Mouse (Mus musculus) MEL (cell line): ENCODE measurements at regions not wholly inside any gene's neighbourhood (a gene's known extent, or its start where the extent isn't known, plus 50 kb on each side); places are given as distances from the start of the nearest gene placed in this dataset.

Experiments
- DNase-seq: peaks from one replicate; pipeline ENCODE4 v3.0.0; 2011; ENCODE audit warnings: low read depth, low spot score
- H3K27ac ChIP-seq: 2 replicates; pipeline ENCODE4 v1.5.1; 2012; ENCODE audit warnings: low read depth, mild to moderate bottlenecking, control low read depth, low read length, moderate library complexity; ENCODE audit not compliant: control insufficient read depth
- H3K27me3 ChIP-seq, 2 experiments: fragments of 150-350 bp in 1 of 2; sonication (generic) in 1 of 2; 2 replicates each; pipeline ENCODE4 v1.6.1; 2012; ENCODE audit warnings: low read length in 2 of 2, mild to moderate bottlenecking in 2 of 2, improper control_type of control experiment in 1 of 2, moderate library complexity in 1 of 2; ENCODE audit not compliant: insufficient read depth in 2 of 2, control insufficient read depth in 1 of 2
- H3K36me3 ChIP-seq, 2 experiments: 2 replicates each; pipeline ENCODE4 v1.6.1; 2012 to 2014; ENCODE audit warnings: low read length in 2 of 2, improper control_type of control experiment in 1 of 2, inconsistent platforms in 1 of 2, mild to moderate bottlenecking in 1 of 2; ENCODE audit not compliant: insufficient read depth in 2 of 2, control insufficient read depth in 1 of 2
- H3K4me1 ChIP-seq, 2 experiments: fragments of 150-350 bp in 1 of 2; sonication (generic) in 1 of 2; 2 replicates each; pipeline ENCODE4 v1.6.1; 2012; ENCODE audit warnings: low read length in 2 of 2, improper control_type of control experiment in 1 of 2, mild to moderate bottlenecking in 1 of 2; ENCODE audit not compliant: insufficient read depth in 2 of 2, control insufficient read depth in 1 of 2
- H3K4me3 ChIP-seq, 2 experiments: fragments of 150-350 bp in 1 of 2; sonication (generic) in 1 of 2; 2 replicates each; pipeline ENCODE4 v1.5.1; 2012; ENCODE audit warnings: low read depth in 2 of 2, low read length in 2 of 2, mild to moderate bottlenecking in 2 of 2, moderate library complexity in 2 of 2, control low read depth in 1 of 2, improper control_type of control experiment in 1 of 2; ENCODE audit not compliant: control insufficient read depth in 1 of 2, insufficient read depth in 1 of 2
- H3K79me2 ChIP-seq: 2 replicates; pipeline ENCODE4 v1.6.1; 2012; ENCODE audit warnings: mild to moderate bottlenecking, low read length, moderate library complexity; ENCODE audit not compliant: control insufficient read depth, poor library complexity, insufficient read depth
- H3K9ac ChIP-seq: 2 replicates; pipeline ENCODE4 v1.6.1; 2012; ENCODE audit warnings: low read depth, mild to moderate bottlenecking, control low read depth, low read length, moderate library complexity; ENCODE audit not compliant: control insufficient read depth, poor library complexity, severe bottlenecking
- H3K9me3 ChIP-seq: fragments of 150-350 bp; sonication (generic); replicated peaks from 2 replicates; pipeline ENCODE4 v1.6.1; 2012; ENCODE audit warnings: mild to moderate bottlenecking, low read length, improper control_type of control experiment, moderate library complexity; ENCODE audit not compliant: insufficient read depth
- CHD1 ChIP-seq: IDR thresholded peaks from 2 replicates; pipeline ENCODE4 v1.6.1; 2012; ENCODE audit warnings: low read depth, mild to moderate bottlenecking, inconsistent platforms, low read length, improper control_type of control experiment
- CTCF ChIP-seq, 3 experiments: IDR thresholded peaks in 2 of 3; conservative IDR thresholded peaks in 1 of 3; 2 replicates each; pipeline ENCODE4 v1.5.1; 2011 to 2012; ENCODE audit warnings: low read length in 3 of 3, low read depth in 2 of 3, mild to moderate bottlenecking in 2 of 3, improper control_type of control experiment in 1 of 3, inconsistent platforms in 1 of 3, mixed read lengths in 1 of 3, moderate library complexity in 1 of 3; ENCODE audit not compliant: control insufficient read depth in 1 of 3, insufficient read depth in 1 of 3, poor library complexity in 1 of 3, severe bottlenecking in 1 of 3
- EP300 ChIP-seq, 2 experiments: IDR thresholded peaks; 2 replicates each; pipeline ENCODE4 v1.6.1; 2011; ENCODE audit warnings: improper control_type of control experiment in 2 of 2, low read length in 2 of 2, low read depth in 1 of 2, mild to moderate bottlenecking in 1 of 2
- GATA1 ChIP-seq: IDR thresholded peaks from 2 replicates; pipeline ENCODE4 v1.6.1; 2011; ENCODE audit warnings: low read depth, low read length, improper control_type of control experiment
- MAX ChIP-seq: IDR thresholded peaks from 2 replicates; pipeline ENCODE4 v1.6.1; 2011; ENCODE audit warnings: low read length, improper control_type of control experiment
- MAZ ChIP-seq: IDR thresholded peaks from 2 replicates; pipeline ENCODE4 v1.6.1; 2012; ENCODE audit warnings: low read depth, mild to moderate bottlenecking, inconsistent platforms, low read length, improper control_type of control experiment
- MXI1 ChIP-seq: IDR thresholded peaks from 2 replicates; pipeline ENCODE4 v1.6.1; 2011; ENCODE audit warnings: mild to moderate bottlenecking, low read depth, low read length, improper control_type of control experiment
- MYC ChIP-seq: IDR thresholded peaks from 2 replicates; pipeline ENCODE4 v1.6.1; 2011; ENCODE audit warnings: low read depth, mild to moderate bottlenecking, low read length, improper control_type of control experiment, moderate library complexity
- NELFE ChIP-seq: IDR thresholded peaks from 2 replicates; pipeline ENCODE4 v1.6.1; 2011; ENCODE audit warnings: low read depth, low read length, improper control_type of control experiment
- POLR2A ChIP-seq, 2 experiments: IDR thresholded peaks; 2 replicates each; pipeline ENCODE4 v1.6.1; 2011 to 2012; ENCODE audit warnings: low read length in 2 of 2, mild to moderate bottlenecking in 2 of 2, control low read depth in 1 of 2, improper control_type of control experiment in 1 of 2, low read depth in 1 of 2, moderate library complexity in 1 of 2; ENCODE audit not compliant: control insufficient read depth in 1 of 2, insufficient read depth in 1 of 2, poor library complexity in 1 of 2
- POLR2AphosphoS2 ChIP-seq: IDR thresholded peaks from 2 replicates; pipeline ENCODE4 v1.6.1; 2011; ENCODE audit warnings: low read length, improper control_type of control experiment
- POLR2AphosphoS5 ChIP-seq: IDR thresholded peaks from 2 replicates; pipeline ENCODE4 v1.6.1; 2012; ENCODE audit warnings: low read depth, borderline replicate concordance, mild to moderate bottlenecking, inconsistent platforms, low read length, moderate library complexity, mixed read lengths
- RAD21 ChIP-seq: IDR thresholded peaks from 2 replicates; pipeline ENCODE4 v1.6.1; 2011; ENCODE audit warnings: mild to moderate bottlenecking, low read depth, low read length, improper control_type of control experiment
- SMC3 ChIP-seq: IDR thresholded peaks from 2 replicates; pipeline ENCODE4 v1.6.1; 2011; ENCODE audit warnings: low read depth, low read length, improper control_type of control experiment
- TBP ChIP-seq: IDR thresholded peaks from 2 replicates; pipeline ENCODE4 v1.8.0; 2011; ENCODE audit warnings: low read depth, low read length, improper control_type of control experiment
- ZNF384 ChIP-seq: IDR thresholded peaks from 2 replicates; pipeline ENCODE4 v1.6.1; 2012; ENCODE audit warnings: low read depth, mild to moderate bottlenecking, inconsistent platforms, low read length, improper control_type of control experiment

DNA sequence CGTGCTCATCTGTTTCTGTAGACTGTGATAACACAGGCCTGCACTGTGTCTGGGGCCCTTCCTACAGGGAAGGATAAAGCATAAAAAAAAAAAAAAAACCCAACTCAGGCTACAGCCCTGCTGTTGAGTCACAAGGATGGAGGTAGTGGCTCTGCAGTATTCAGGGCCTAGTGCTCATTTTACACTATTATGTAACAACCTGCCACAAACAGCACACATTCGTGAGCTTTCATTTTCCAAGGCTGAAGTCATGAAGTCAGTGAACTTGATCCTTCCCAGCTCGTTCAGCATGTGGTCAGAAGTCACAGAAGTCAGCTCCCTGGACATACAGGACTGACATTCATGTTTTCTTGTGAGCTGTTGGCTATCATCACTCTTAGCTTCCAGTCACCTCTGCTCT, 199.8 kb upstream of the Vstm2b start:
- Histone ChIP-seq H3K4me1 (no peaks in the 10 kb centered on the region), H3K9me3 (no peaks in the 10 kb centered on the region), H3K27me3 (no peaks in the 10 kb centered on the region), H3K36me3 (no peaks in the 10 kb centered on the region), H3K4me3 (no peak overlapping the region), H3K9ac (no peak overlapping the region), H3K79me2 (no peaks in the 10 kb centered on the region), H3K27ac (no peak overlapping the region)
- TF ChIP-seq MAX (no peak), MYC (no peak), POLR2AphosphoS2 (no peak), CHD1 (no peak), SMC3 (no peak), CTCF (IDR thresholded peaks at IDR 0.05 in 2 of 3, conservative IDR thresholded peaks at IDR 0.05 in 1 of 3; ENCODE audit: control insufficient read depth in 1 of 3, insufficient read depth in 1 of 3, low read depth in 2 of 3, low read length in 3 of 3, poor library complexity in 1 of 3, severe bottlenecking in 1 of 3) (no peak), ZNF384 (no peak), GATA1 (no peak), POLR2AphosphoS5 (no peak), POLR2A (IDR thresholded peaks at IDR 0.05; ENCODE audit: control insufficient read depth in 1 of 2, insufficient read depth in 1 of 2, low read depth in 1 of 2, low read length in 2 of 2, poor library complexity in 1 of 2) (no peak), MXI1 (no peak), TBP (no peak), EP300 (IDR thresholded peaks at IDR 0.05; ENCODE audit: low read depth in 1 of 2, low read length in 2 of 2) (no peak)
- no peak for DNase-seq

DNA sequence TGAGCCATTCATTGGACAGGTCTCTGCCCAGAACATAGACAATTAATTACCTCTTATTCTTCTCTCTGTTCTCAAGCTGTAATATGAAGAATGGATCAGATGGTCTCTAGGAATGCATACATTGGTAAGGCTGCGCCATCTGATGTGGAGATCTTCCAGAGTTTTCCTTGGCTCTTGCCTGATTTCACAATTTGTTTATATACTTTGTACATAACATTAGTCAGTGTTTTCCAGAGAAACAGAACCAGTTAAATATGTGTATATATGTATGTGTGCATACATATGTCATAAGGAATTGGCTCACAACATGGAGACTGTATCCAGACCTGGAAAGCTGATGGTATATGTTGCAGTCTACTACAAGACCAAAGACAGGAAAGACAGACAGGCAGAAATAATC, 198.5 kb upstream of the Vstm2b start:
- H3K79me2 ChIP-seq: no peaks in the 10 kb centered on the region
- H3K9me3 ChIP-seq: no peaks in the 10 kb centered on the region
- DNase-seq: no peak
- no peaks in the 10 kb centered on the region for H3K4me1 ChIP-seq
- H3K27ac ChIP-seq: no peak overlapping the region
- H3K4me3 ChIP-seq: no peak overlapping the region
- no peak overlapping the region for H3K9ac ChIP-seq
- TF ChIP-seq MAZ (no peak), MXI1 (no peak), NELFE (no peak)
- no peaks in the 10 kb centered on the region for H3K27me3 ChIP-seq
- H3K36me3 ChIP-seq: no peaks in the 10 kb centered on the region

DNA sequence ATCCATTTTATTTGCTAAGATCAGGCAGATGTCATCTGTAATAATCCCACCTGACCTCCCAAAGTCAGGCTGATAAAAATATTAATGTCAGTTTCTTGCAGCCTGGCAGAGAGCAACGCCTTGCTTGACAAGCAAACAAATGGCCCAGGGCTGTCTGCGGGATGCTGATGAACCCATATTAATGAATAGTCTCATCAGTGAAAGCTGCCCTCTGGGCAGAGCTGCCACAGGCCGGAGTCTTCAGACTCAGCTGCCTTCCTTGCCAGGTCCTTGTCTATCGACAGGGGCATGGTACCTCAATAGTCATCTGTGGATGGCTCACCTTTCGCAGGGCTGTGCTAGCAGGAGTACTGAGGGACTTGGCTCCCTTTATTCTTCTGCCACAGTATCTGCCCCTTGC, 197.5 kb upstream of the Vstm2b start:
- DNase-seq: no peak
- TF ChIP-seq RAD21 (no peak), MYC (no peak)
- no peaks in the 10 kb centered on the region for H3K79me2 ChIP-seq
- H3K4me3 ChIP-seq: no peak overlapping the region
- no peak overlapping the region for H3K9ac ChIP-seq
- H3K27ac ChIP-seq: no peak overlapping the region
- no peaks in the 10 kb centered on the region for H3K9me3 ChIP-seq
- no peaks in the 10 kb centered on the region for H3K4me1 ChIP-seq
- no peaks in the 10 kb centered on the region for H3K36me3 ChIP-seq
- no peaks in the 10 kb centered on the region for H3K27me3 ChIP-seq
